Mouse (Mus musculus) midbrain, embryonic 15.5 days (tissue): ENCODE measurements around the gene Fbxo47. TPM values are rescaled to one million over a fixed set of nuclear protein-coding genes. Genes with fewer than 3 reads are reported as not detected.
A peak's percentile ranks its signal among the peaks of the same experiment; 100 is the strongest.

Experiments used
- ATAC-seq: fragments of 200-750 bp; cut with Nextera tagmentation; replicated peaks from 2 replicates; pipeline ENCODE4 v1.8.0; 2017; ENCODE audit warnings: moderate TSS enrichment
- H3K27ac ChIP-seq: fragments of 300-500 bp; sonication (generic); 2 replicates; pipeline ENCODE4 v1.5.1; 2015; ENCODE audit warnings: mild to moderate bottlenecking, inconsistent platforms
- H3K27me3 ChIP-seq: fragments of 300-500 bp; sonication (generic); replicated peaks from 2 replicates; pipeline ENCODE4 v1.6.1; 2015; ENCODE audit warnings: inconsistent platforms
- H3K36me3 ChIP-seq: fragments of 300-500 bp; sonication (generic); replicated peaks from 2 replicates; pipeline ENCODE4 v1.6.1; 2015; ENCODE audit warnings: inconsistent platforms
- H3K4me1 ChIP-seq: fragments of 300-500 bp; sonication (generic); 2 replicates; pipeline ENCODE4 v1.6.1; 2015; ENCODE audit warnings: inconsistent platforms
- H3K4me2 ChIP-seq: fragments of 300-500 bp; sonication (generic); 2 replicates; pipeline ENCODE4 v1.6.1; 2015; ENCODE audit warnings: inconsistent platforms, mild to moderate bottlenecking, moderate library complexity
- H3K4me3 ChIP-seq: fragments of 300-500 bp; sonication (generic); 2 replicates; pipeline ENCODE4 v1.5.1; 2015; ENCODE audit warnings: mild to moderate bottlenecking, inconsistent platforms
- H3K9ac ChIP-seq: fragments of 300-500 bp; sonication (generic); 2 replicates; pipeline ENCODE4 v1.6.1; 2015; ENCODE audit warnings: mild to moderate bottlenecking, inconsistent platforms
- H3K9me3 ChIP-seq: fragments of 300-500 bp; sonication (generic); 2 replicates; pipeline ENCODE4 v1.6.1; 2016; ENCODE audit warnings: inconsistent platforms
- WGBS: fragments of 180-500 bp; shearing (Covaris S2); methylation state at CpG from one replicate; pipeline ENCODE4 v1.1.7; 2015; ENCODE audit warnings: mixed read lengths; 5-methylcytosine and 5-hydroxymethylcytosine counted together
- polyA plus RNA-seq: library from polyadenylated mRNA; unstranded; fragments of >200 nt; fragmentation: Nextera tagmentation; extraction: Ambion mirVana; gene quantifications from 2 replicates; pipeline ENCODE4 v1.2.1, GENCODE M21; 2015

The Fbxo47 gene
- polyA plus RNA-seq, 1 experiment from 2014 or later, result 0.57 TPM

- Histone ChIP-seq H3K4me1 (peaks cover 4% of the 10 kb centered on the region; the same call in 1 of the 2 replicates), H3K27me3 (no peaks in the 10 kb centered on the region)
- ATAC-seq, result no peak
Measured at GRCm38 (mm10) chr11:97904801-97905200, 20.8 kb upstream of the Fbxo47 start.

GRCm38 (mm10) chr11:97901806-97902205 is 17.9 kb upstream of the Fbxo47 start:
- H3K4me3 ChIP-seq, result no peak overlapping the region
- no peak overlapping the region for H3K27ac ChIP-seq
- no peaks in the 10 kb centered on the region for H3K9me3 ChIP-seq
- H3K4me2 ChIP-seq, result no peak overlapping the region
- 82% methylated on average over 6 of the region's 6 CpGs for WGBS
- no peaks in the 10 kb centered on the region for H3K27me3 ChIP-seq
- no peaks in the 10 kb centered on the region for H3K36me3 ChIP-seq
- peaks cover 4% of the 10 kb centered on the region; the same call in 1 of the 2 replicates for H3K4me1 ChIP-seq
- no peak for ATAC-seq
- no peak overlapping the region for H3K9ac ChIP-seq

More at GRCm38 (mm10) chr11:97904801-97905200, 20.8 kb upstream of the Fbxo47 start:
- Histone ChIP-seq H3K4me2 (no peak overlapping the region), H3K9ac (no peak overlapping the region), H3K36me3 (no peaks in the 10 kb centered on the region), H3K4me3 (no peak overlapping the region), H3K9me3 (no peaks in the 10 kb centered on the region), H3K27ac (no peak overlapping the region)
- WGBS, result 88% methylated on average over 13 of the region's 13 CpGs

- H3K9me3 ChIP-seq, result no peaks in the 10 kb centered on the region
- no peaks in the 10 kb centered on the region for H3K27me3 ChIP-seq
- 0 out of 2 replicates have a peak overlapping the region, but pooled peaks have one; percentile 6 for H3K9ac ChIP-seq
- ATAC-seq, result peak; percentile 81
- no peak overlapping the region for H3K4me3 ChIP-seq
- no peak overlapping the region for H3K4me2 ChIP-seq
- peaks cover 4% of the 10 kb centered on the region; the same call in 1 of the 2 replicates for H3K4me1 ChIP-seq
- no peak overlapping the region for H3K27ac ChIP-seq
- WGBS, result 0% methylated on average over 2 of the region's 2 CpGs
- H3K36me3 ChIP-seq, result no peaks in the 10 kb centered on the region
Measured at GRCm38 (mm10) chr11:97899822-97900221, 15.9 kb upstream of the Fbxo47 start.

GRCm38 (mm10) chr11:97897568-97898185 is 13.7 kb upstream of the Fbxo47 start:
- 84% methylated on average over 3 of the region's 3 CpGs for WGBS
- Histone ChIP-seq H3K36me3 (no peaks in the 10 kb centered on the region), H3K4me1 (peaks cover 4% of the 10 kb centered on the region; the same call in 1 of the 2 replicates), H3K4me3 (no peak overlapping the region), H3K27ac (no peak overlapping the region), H3K27me3 (no peaks in the 10 kb centered on the region), H3K4me2 (no peak overlapping the region), H3K9me3 (no peaks in the 10 kb centered on the region), H3K9ac (no peak overlapping the region)
- ATAC-seq, result no peak

GRCm38 (mm10) chr11:97896655-97897054 is 12.7 kb upstream of the Fbxo47 start:
- 81% methylated on average over 4 of the region's 4 CpGs for WGBS
- no peak for ATAC-seq
- peaks cover 4% of the 10 kb centered on the region; the same call in 1 of the 2 replicates for H3K4me1 ChIP-seq
- no peak overlapping the region for H3K9ac ChIP-seq
- H3K27me3 ChIP-seq, result no peaks in the 10 kb centered on the region
- H3K9me3 ChIP-seq, result no peaks in the 10 kb centered on the region
- H3K36me3 ChIP-seq, result no peaks in the 10 kb centered on the region
- H3K4me2 ChIP-seq, result no peak overlapping the region
- no peak overlapping the region for H3K27ac ChIP-seq
- H3K4me3 ChIP-seq, result no peak overlapping the region

- Histone ChIP-seq H3K27ac (no peak overlapping the region), H3K36me3 (no peaks in the 10 kb centered on the region), H3K4me3 (no peak overlapping the region), H3K9me3 (no peaks in the 10 kb centered on the region), H3K4me1 (no peaks in the 10 kb centered on the region), H3K4me2 (no peak overlapping the region), H3K9ac (no peak overlapping the region), H3K27me3 (no peaks in the 10 kb centered on the region)
- 80% methylated on average over 5 of the region's 5 CpGs for WGBS
- ATAC-seq, result no peak
Measured at GRCm38 (mm10) chr11:97891821-97892220, 7.9 kb upstream of the Fbxo47 start.

- no peak for ATAC-seq
- no peak overlapping the region for H3K4me2 ChIP-seq
- H3K4me3 ChIP-seq, result no peak overlapping the region
- no peaks in the 10 kb centered on the region for H3K9me3 ChIP-seq
- no peaks in the 10 kb centered on the region for H3K4me1 ChIP-seq
- no peaks in the 10 kb centered on the region for H3K27me3 ChIP-seq
- H3K9ac ChIP-seq, result no peak overlapping the region
- no peak overlapping the region for H3K27ac ChIP-seq
- no peaks in the 10 kb centered on the region for H3K36me3 ChIP-seq
- 93% methylated on average over 2 of the region's 2 CpGs for whole genome bisulfite sequencing
Measured at GRCm38 (mm10) chr11:97885296-97885915, 1.5 kb upstream of the Fbxo47 start.

- Histone ChIP-seq H3K36me3 (no peaks in the 10 kb centered on the region), H3K9me3 (no peaks in the 10 kb centered on the region), H3K27ac (peak overlapping the region; percentile 90), H3K27me3 (no peaks in the 10 kb centered on the region), H3K9ac (peak overlapping the region; percentile 41; the same call in 1 of the 2 replicates), H3K4me2 (peak overlapping the region; percentile 73), H3K4me1 (no peaks in the 10 kb centered on the region), H3K4me3 (peak overlapping the region; percentile 66)
- ATAC-seq, result no peak
- 28% methylated on average over 7 of the region's 7 CpGs for WGBS
Measured at GRCm38 (mm10) chr11:97884601-97885185, 739 bp upstream of the Fbxo47 start.

GRCm38 (mm10) chr11:97883542-97883917 is 424 bp downstream of the Fbxo47 start:
- H3K4me2 ChIP-seq, result peak overlapping the region; percentile 73
- no peaks in the 10 kb centered on the region for H3K9me3 ChIP-seq
- peak overlapping the region; percentile 90 for H3K27ac ChIP-seq
- peak overlapping the region; percentile 46 for H3K9ac ChIP-seq
- 3% methylated on average over 26 of the region's 26 CpGs for WGBS
- H3K36me3 ChIP-seq, result no peaks in the 10 kb centered on the region
- H3K4me3 ChIP-seq, result peak overlapping the region; percentile 66
- peak; percentile 57 for ATAC-seq
- no peaks in the 10 kb centered on the region for H3K27me3 ChIP-seq
- no peaks in the 10 kb centered on the region for H3K4me1 ChIP-seq

GRCm38 (mm10) chr11:97880362-97880761 is 3.6 kb downstream of the Fbxo47 start:
- H3K4me2 ChIP-seq, result no peak overlapping the region
- H3K4me1 ChIP-seq, result no peaks in the 10 kb centered on the region
- H3K9ac ChIP-seq, result no peak overlapping the region
- no peak for ATAC-seq
- H3K27me3 ChIP-seq, result no peaks in the 10 kb centered on the region
- no peak overlapping the region for H3K27ac ChIP-seq
- H3K9me3 ChIP-seq, result no peaks in the 10 kb centered on the region
- 95% methylated on average over 4 of the region's 4 CpGs for WGBS
- H3K36me3 ChIP-seq, result no peaks in the 10 kb centered on the region
- H3K4me3 ChIP-seq, result no peak overlapping the region

- H3K36me3 ChIP-seq, result no peaks in the 10 kb centered on the region
- no peak overlapping the region for H3K4me2 ChIP-seq
- H3K4me3 ChIP-seq, result no peak overlapping the region
- no peak for ATAC-seq
- H3K27ac ChIP-seq, result no peak overlapping the region
- H3K27me3 ChIP-seq, result no peaks in the 10 kb centered on the region
- WGBS, result 84% methylated on average over 2 of the region's 2 CpGs
- H3K9ac ChIP-seq, result no peak overlapping the region
- no peaks in the 10 kb centered on the region for H3K4me1 ChIP-seq
- no peaks in the 10 kb centered on the region for H3K9me3 ChIP-seq
Measured at GRCm38 (mm10) chr11:97877341-97877740, 6.6 kb downstream of the Fbxo47 start.

GRCm38 (mm10) chr11:97874396-97874795 is 9.6 kb downstream of the Fbxo47 start:
- no peak for ATAC-seq

More at GRCm38 (mm10) chr11:97874396-97874795, 9.6 kb downstream of the Fbxo47 start:
- Histone ChIP-seq H3K36me3 (no peaks in the 10 kb centered on the region), H3K27me3 (no peaks in the 10 kb centered on the region), H3K4me1 (no peaks in the 10 kb centered on the region), H3K4me2 (no peak overlapping the region), H3K4me3 (no peak overlapping the region), H3K27ac (no peak overlapping the region), H3K9me3 (no peaks in the 10 kb centered on the region), H3K9ac (no peak overlapping the region)
- WGBS, result 93% methylated on average over 1 of the region's 1 CpGs
